Mouse (Mus musculus) regulatory T cell (primary cell): ENCODE measurements around the gene Cdcp2.
"Not testable (repeated sequence)": the region's sequence is repeated elsewhere in the genome, so short reads cannot be mapped to it uniquely, and the experiment has no call there.

Experiments used
- in situ Hi-C: fragments of 300-600 bp; cut with MboI, MseI; formaldehyde crosslinking; loops from one replicate; pipeline ENCODE4 v1.15.1; 2025; ENCODE audit warnings: high pct_unique_total_duplicates

The Cdcp2 gene

GRCm38 (mm10) chr4:107091696-107092095, 5.0 kb upstream of the Cdcp2 start:
- in situ Hi-C loops: loop anchor here (5.0 kb wide), 1 partner anchor 66 kb away; no protein-coding TSS in a partner anchor

DNA sequence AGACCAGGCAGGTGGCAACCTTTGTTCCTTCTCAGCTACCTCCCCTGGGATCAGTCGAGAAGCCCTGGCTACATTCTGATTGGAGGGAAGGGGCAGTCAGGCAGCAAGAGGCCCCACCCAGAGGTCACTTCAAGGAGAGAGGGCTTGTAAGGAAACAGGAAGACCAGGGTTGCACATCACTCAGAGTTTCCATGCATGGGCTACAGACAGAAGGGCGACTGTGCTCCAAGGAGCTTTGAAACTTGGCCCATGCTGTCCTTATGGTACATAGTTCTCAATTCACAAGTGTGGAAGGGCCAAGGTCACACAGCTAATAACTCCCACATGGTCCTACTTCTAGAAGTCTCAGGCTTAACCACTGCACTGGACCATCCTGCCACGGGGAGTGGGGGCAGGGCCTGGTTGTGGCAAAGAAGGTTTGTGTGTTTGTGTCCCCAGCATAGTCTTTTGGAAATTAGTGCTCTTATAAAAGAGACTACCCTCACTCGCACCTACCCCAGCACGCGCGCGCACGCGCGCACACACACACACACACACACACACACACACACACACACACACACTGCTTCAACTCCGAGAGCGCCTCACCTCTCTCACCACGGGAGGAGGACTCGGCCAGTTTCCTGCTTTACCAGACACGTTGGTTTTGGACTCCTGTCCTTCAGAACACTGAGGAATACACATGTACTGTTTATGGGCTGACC, 2.1 kb upstream of the Cdcp2 start:
- in situ Hi-C loops: loop anchor here (5.0 kb wide), 1 partner anchor 63 kb away; no protein-coding TSS in a partner anchor

DNA sequence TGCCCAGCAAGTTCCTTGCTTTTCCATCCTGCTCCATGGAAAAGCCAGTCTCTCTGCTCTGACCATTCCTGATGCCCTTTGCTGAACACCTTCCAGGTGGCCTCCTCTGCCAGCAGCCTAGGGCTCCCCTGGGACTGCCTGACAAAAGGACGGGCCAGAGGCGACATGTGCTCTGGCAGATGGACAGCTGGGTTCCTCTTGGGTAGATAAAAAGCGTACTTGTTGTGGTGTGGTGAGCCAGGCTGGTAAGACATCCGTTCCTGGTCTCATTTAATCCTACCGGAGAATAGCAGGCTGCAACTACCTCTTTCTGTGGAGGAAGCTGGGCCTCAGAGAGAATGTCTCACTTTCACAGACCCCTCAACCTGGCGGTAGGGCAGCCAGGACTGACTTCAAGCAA, 648 bp upstream of the Cdcp2 start:
- in situ Hi-C loops: no loop called here

GRCm38 (mm10) chr4:107097871-107098270, 1.2 kb downstream of the Cdcp2 start:
- in situ Hi-C loops: no loop called here

GRCm38 (mm10) chr4:107098375-107098774, 1.7 kb downstream of the Cdcp2 start:
- in situ Hi-C loops: no loop called here

- in situ Hi-C loops: no loop called here
Observed at GRCm38 (mm10) chr4:107098791-107099525, 2.3 kb downstream of the Cdcp2 start.

DNA sequence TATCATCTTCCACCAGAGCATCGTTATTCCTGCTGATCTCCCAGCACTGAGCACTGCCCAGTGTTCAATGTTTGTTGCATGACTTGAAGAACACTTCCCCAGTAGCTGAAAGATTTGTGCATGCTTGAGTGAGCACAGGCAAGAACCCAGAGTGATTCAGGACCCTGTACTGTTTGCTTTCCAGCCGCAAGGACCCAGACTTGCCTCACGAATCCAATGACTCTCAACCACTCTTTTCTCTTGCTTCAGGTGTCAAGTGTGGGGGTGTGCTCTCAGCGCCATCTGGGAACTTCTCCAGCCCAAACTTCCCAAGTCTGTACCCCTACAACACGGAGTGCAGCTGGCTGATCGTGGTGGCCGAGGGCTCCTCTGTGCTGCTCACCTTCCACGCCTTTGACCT, 5.5 kb downstream of the Cdcp2 start:
- in situ Hi-C loops: no loop called here

GRCm38 (mm10) chr4:107106777-107107176, 10.1 kb downstream of the Cdcp2 start:
- in situ Hi-C loops: no loop called here

DNA sequence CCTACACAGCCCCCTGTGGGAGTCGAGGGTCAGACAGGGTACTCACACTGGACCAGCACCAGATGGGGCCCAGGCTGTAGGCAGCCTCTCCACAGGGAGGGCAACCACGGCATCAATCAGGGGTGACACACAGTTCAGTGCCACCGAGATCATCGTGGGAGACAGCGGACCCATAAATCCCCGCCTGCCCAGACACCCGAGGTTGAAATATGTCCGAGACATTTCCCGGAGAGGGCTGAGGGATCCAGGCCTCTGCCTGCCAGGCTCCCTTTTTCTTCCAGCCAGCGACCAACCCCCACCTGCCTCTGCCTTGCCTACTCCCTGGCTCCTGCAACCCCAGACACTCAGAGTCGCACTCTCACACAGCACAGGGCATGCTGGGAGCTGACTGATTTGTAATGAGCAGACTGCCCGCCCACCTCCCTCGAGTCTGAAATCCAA, 11.6 kb downstream of the Cdcp2 start:
- in situ Hi-C loops: no loop called here

DNA sequence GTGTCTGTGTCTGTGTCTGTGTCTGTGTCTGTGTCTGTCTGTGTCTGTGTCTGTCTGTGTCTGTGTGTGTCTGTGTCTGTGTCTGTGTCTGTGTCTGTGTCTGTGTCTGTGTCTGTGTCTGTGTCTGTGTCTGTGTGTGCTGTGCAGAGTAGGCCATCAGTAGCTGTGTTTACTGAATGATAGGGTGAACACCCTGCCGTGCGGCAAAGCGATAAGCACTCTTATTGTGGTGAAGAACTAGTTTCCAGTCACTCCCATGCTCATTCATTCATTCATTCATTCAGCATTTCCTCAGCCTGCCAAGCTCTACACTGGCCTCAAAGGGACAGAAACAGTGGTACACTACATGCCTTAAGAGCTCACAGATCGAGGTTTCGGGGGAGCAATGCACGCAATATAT, 12.5 kb downstream of the Cdcp2 start:
- in situ Hi-C loops: not testable (repeated sequence)

GRCm38 (mm10) chr4:107114278-107114677, 17.6 kb downstream of the Cdcp2 start:
- in situ Hi-C loops: no loop called here

DNA sequence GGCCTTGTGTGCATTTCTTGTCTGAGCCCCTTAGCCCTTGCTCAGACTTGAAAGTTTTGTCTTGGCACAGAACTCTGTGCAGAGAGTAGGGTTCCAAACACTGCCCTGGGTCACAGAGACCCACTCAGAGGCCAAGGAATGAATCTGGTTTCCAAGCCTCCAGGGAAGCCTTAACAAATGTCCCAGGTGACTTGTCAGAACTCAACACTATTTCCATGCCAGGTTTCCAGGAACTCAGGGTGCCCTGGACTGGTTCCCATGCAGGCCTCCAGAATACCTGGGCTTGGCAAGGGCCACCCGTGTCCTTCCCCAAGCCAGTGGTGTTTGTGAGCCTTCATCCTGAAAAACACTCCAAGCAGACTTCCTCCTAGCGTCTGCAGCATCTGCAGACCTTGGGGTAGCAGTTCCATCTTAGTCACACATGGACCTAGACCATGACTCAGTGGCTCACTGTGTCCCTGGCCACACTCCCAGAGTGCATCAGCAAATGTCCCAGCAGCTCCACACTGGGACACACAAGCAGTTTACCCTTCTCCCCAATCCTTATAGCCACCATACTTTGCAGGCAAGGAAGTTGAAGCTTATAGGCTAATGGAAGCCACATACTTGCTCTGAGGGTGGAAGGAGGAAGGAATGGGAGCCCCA, 21.2 kb downstream of the Cdcp2 start:
- in situ Hi-C loops: no loop called here

DNA sequence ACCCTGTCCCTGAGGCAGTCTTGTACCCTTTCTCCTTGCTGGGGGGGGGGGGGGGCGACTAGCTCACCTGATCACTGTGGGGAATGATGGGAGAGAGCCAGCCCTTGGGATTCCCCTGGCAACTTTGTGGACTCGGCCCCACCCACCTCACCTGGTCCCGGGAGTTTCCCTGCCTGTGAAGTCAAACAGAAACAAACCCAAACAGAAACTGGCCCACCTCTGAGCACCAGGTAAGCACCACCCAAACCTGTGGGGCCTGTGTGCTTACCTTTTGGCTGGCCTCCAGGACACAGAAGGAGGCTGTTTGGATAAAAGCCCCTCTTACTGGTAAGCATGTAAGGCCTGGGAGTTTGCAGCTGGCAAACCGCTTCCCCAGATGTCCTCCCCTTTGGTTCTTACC, 22.4 kb downstream of the Cdcp2 start:
- in situ Hi-C loops: no loop called here

DNA sequence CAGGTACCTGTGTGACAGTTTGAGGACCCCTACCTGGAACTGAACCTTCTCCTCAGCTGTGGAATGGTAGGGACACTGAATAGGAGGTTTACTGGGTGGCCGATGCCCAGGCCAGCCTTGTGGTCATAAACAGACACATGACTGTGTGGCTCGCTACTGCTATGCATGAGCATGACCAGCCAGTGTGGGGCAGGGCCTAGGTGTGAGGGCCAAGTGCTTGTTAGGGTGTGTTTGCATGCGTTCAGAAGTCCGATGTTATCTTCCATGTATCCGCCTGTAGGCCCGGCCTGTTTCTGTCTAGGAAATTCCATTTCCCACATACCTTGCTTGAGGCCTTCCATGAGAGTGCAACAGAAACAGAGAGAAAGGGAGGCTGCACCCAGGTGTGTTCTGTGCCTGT, 24.0 kb downstream of the Cdcp2 start:
- in situ Hi-C loops: no loop called here

GRCm38 (mm10) chr4:107121165-107121943, 24.7 kb downstream of the Cdcp2 start:
- in situ Hi-C loops: no loop called here

DNA sequence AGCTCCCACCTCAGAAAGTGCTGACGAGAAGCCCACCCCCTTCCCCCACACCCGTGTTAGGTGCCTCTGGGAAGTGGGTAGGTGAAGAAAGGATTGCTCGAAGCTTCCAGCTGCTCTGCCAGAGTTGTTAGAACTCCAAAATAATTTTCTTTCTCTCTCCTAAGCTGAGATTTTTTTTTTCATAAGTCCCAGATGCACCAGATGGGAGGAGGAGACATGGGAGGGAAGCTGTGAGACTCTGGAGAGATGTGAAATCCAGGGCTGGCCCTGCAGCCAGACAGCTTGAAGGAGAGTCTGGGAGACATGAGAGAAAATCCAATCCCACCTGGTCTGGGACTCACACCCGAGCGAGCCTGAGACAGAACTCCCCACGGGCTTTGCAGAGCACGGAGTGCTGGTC, 27.7 kb downstream of the Cdcp2 start:
- in situ Hi-C loops: no loop called here

DNA sequence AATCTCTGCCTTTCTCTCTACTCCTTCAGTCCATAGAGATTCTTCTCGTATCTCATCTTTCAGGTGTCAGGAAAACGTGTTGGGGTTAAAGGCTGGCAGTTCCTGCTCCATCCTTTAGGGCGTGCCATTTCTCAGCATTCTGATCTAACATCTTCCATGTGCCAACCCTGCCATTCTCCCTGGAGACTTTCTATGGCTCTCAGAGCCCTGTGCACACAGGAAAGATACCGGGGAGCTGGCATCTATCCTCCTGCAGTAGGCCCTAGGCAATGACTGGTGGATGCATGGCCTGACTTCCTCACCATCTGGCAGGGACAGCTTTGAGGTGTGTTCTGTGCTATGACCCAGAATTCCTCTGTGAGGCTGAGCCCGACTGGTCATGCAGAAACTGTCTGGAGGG, 28.4 kb downstream of the Cdcp2 start:
- in situ Hi-C loops: no loop called here

GRCm38 (mm10) chr4:107126389-107126788, 29.7 kb downstream of the Cdcp2 start:
- in situ Hi-C loops: no loop called here

GRCm38 (mm10) chr4:107126891-107127524, 30.3 kb downstream of the Cdcp2 start:
- in situ Hi-C loops: no loop called here

DNA sequence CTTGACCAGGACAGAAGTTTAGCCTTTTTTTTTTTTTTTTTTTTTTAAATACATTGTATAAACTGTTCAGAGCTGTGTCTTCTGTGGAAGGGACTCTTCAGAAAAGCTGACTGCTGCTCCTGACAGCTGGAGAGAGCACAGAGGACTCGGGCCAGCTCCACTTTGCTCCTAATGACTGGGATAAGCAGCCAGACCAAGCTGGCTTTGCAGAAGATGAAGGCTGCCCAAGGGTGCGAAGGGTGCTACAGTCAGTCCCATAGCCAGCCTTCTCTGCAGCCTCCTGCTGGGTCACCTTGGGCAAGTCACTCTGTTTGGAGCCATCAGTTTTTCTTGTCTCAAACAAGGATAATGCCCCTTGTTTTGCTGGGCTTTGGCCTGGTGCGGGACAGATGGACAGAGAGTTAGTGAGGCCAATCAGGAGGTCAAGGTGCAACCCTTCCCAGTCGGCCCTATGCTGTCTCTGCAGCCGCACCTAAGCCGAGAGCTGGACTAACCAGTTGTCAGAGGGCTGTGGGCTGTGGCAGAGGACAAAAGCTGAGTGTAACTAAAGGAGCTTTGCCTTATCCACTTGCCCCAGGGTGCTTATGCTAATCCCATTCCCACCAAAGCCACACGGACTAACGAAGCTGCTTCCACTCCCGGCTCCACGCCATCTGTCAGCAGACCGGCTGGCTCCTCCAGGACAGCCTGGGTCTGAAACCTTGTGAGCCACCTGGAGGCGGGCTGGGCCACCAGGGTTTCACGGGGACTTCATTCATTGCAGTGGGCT, 31.4 kb downstream of the Cdcp2 start:
- in situ Hi-C loops: no loop called here

GRCm38 (mm10) chr4:107129373-107129772, 32.7 kb downstream of the Cdcp2 start:
- in situ Hi-C loops: no loop called here
